Mouse (Mus musculus) cortical plate, adult 2 months (tissue): ENCODE data around the gene Casc4.

ENCODE experiments used
- CTCF ChIP-seq: fragments of 200-500 bp; IDR thresholded peaks from 2 replicates; pipeline ENCODE4 v1.5.1; 2011; ENCODE audit warnings: mild to moderate bottlenecking, control low read depth, low read length; ENCODE audit not compliant: insufficient read depth; ENCODE audit errors: extremely low read depth
- POLR2A ChIP-seq: fragments of 200-500 bp; IDR thresholded peaks from 2 replicates; pipeline ENCODE4 v1.6.1; 2011; ENCODE audit warnings: mild to moderate bottlenecking, low read length, control low read depth; ENCODE audit not compliant: insufficient read depth; ENCODE audit errors: extremely low read depth

GRCm38 (mm10) chr2:121832484-121832894 lies 34.3 kb upstream of the Casc4 start:
- TF ChIP-seq POLR2A (no peak), CTCF (peak; percentile 92)
